Mouse (Mus musculus) heart, postnatal 0 days (tissue): ENCODE results near the gene Ptch2. TPM values are rescaled to one million over a fixed set of nuclear protein-coding genes. Genes with fewer than 3 reads are reported as not detected.

Source experiments
- ATAC-seq: fragments of 200-750 bp; cut with Nextera tagmentation; 2 replicates; pipeline ENCODE4 v1.8.0; 2017; ENCODE audit warnings: low read depth, moderate number of reproducible peaks, moderate library complexity; ENCODE audit not compliant: insufficient read depth
- DNase-seq: peaks from one replicate; pipeline ENCODE4 v3.0.0-alpha.2; 2016; ENCODE audit warnings: low spot score
- H3K27ac ChIP-seq: fragments of 300-500 bp; sonication (generic); 2 replicates; pipeline ENCODE4 v1.5.1; 2014; ENCODE audit warnings: low read depth, mild to moderate bottlenecking
- H3K27me3 ChIP-seq: fragments of 300-500 bp; sonication (generic); 2 replicates; pipeline ENCODE4 v1.6.1; 2014; ENCODE audit warnings: low read length, mixed read lengths; ENCODE audit not compliant: control insufficient read depth, insufficient read depth
- H3K36me3 ChIP-seq: fragments of 300-500 bp; sonication (generic); replicated peaks from 2 replicates; pipeline ENCODE4 v1.6.1; 2014; ENCODE audit warnings: low read length, mixed read lengths; ENCODE audit not compliant: control insufficient read depth, insufficient read depth
- H3K4me1 ChIP-seq: fragments of 300-500 bp; sonication (generic); 2 replicates; pipeline ENCODE4 v1.6.1; 2014; ENCODE audit warnings: antibody characterized with exemption; ENCODE audit not compliant: control insufficient read depth, insufficient read depth
- H3K4me2 ChIP-seq: fragments of 300-500 bp; sonication (generic); 2 replicates; pipeline ENCODE4 v1.6.1; 2014; ENCODE audit warnings: low read depth, mild to moderate bottlenecking, low read length, moderate library complexity
- H3K4me3 ChIP-seq: fragments of 300-500 bp; sonication (generic); 2 replicates; pipeline ENCODE4 v1.5.1; 2014; ENCODE audit warnings: low read depth, low read length
- H3K9ac ChIP-seq: fragments of 300-500 bp; sonication (generic); replicated peaks from 2 replicates; pipeline ENCODE4 v1.6.1; 2014; ENCODE audit warnings: low read depth, low read length, mixed read lengths
- H3K9me3 ChIP-seq: fragments of 300-500 bp; sonication (generic); replicated peaks from 2 replicates; pipeline ENCODE4 v1.6.1; 2016; ENCODE audit warnings: low read length; ENCODE audit not compliant: control insufficient read depth
- CTCF ChIP-seq: IDR thresholded peaks from 2 replicates; pipeline ENCODE4 v1.5.1; 2016; ENCODE audit warnings: antibody characterized with exemption, control low read depth, low read depth
- EP300 ChIP-seq: IDR thresholded peaks from 2 replicates; pipeline ENCODE4 v1.6.1; 2016; ENCODE audit warnings: antibody characterized with exemption, low read depth
- WGBS: fragments of 180-500 bp; shearing (Covaris S2); extraction: QIAGEN DNeasy Blood & Tissue Kit; methylation state at CpG from one replicate; pipeline ENCODE4 v1.1.7; 2014; 5-methylcytosine and 5-hydroxymethylcytosine counted together
- polyA plus RNA-seq: library from polyadenylated mRNA; unstranded; fragments of >200 nt; fragmentation: Nextera tagmentation; extraction: Ambion mirVana; gene quantifications from 2 replicates; pipeline ENCODE4 v1.2.1, GENCODE M21; 2015
- total RNA-seq: library from RNA; depleted of rRNA; stranded (reverse); fragments of >200 nt; gene quantifications from 2 replicates; pipeline ENCODE4 v1.2.3, GENCODE M21; 2014; ENCODE audit warnings: low replicate concordance

The Ptch2 gene
- total and polyA plus RNA-seq, 2 experiments from 2014 or later = 1.2 to 3.2 TPM

- Histone ChIP-seq H3K27me3 (no peaks in the 10 kb centered on the region), H3K9me3 (no peaks in the 10 kb centered on the region), H3K9ac (no peak overlapping the region), H3K4me3 (no peak overlapping the region), H3K36me3 (peaks cover 46% of the 10 kb centered on the region), H3K27ac (no peak overlapping the region), H3K4me2 (no peak overlapping the region), H3K4me1 (peaks cover 7% of the 10 kb centered on the region; the same call in 1 of the 2 replicates)
- TF ChIP-seq CTCF (no peak), EP300 (no peak)
- DNase-seq = no peak
- WGBS = 71% methylated on average over 6 of the region's 6 CpGs
- no peak for ATAC-seq
Measured at GRCm38 (mm10) chr4:117149291-117150211, 53.7 kb downstream of the Ptch2 start.

GRCm38 (mm10) chr4:117150212-117150733 lies 54.4 kb downstream of the Ptch2 start:
- Histone ChIP-seq H3K4me2 (no peak overlapping the region), H3K9me3 (no peaks in the 10 kb centered on the region), H3K4me3 (no peak overlapping the region), H3K9ac (no peak overlapping the region), H3K36me3 (peaks cover 48% of the 10 kb centered on the region), H3K4me1 (peaks cover 7% of the 10 kb centered on the region; the same call in 1 of the 2 replicates), H3K27me3 (no peaks in the 10 kb centered on the region), H3K27ac (no peak overlapping the region)
- DNase-seq (no peak), ATAC-seq (no peak)
- 88% methylated on average over 6 of the region's 6 CpGs for WGBS
- TF ChIP-seq CTCF = no peak
- no peak for TF ChIP-seq EP300

GRCm38 (mm10) chr4:117151416-117151815 lies 55.5 kb downstream of the Ptch2 start:
- WGBS = 50% methylated on average over 1 of the region's 1 CpGs
- H3K9ac ChIP-seq = no peak overlapping the region

GRCm38 (mm10) chr4:117152714-117153113 lies 56.8 kb downstream of the Ptch2 start:
- no peak overlapping the region for H3K4me2 ChIP-seq
- no peak for ATAC-seq
- H3K4me1 ChIP-seq = peaks cover 7% of the 10 kb centered on the region; the same call in 1 of the 2 replicates
- 62% methylated on average over 5 of the region's 5 CpGs for WGBS
- DNase-seq = no peak
- TF ChIP-seq EP300 (no peak), CTCF (no peak)
- H3K9me3 ChIP-seq = no peaks in the 10 kb centered on the region
- H3K4me3 ChIP-seq = no peak overlapping the region
- H3K27me3 ChIP-seq = no peaks in the 10 kb centered on the region
- no peak overlapping the region for H3K27ac ChIP-seq
- peaks cover 48% of the 10 kb centered on the region for H3K36me3 ChIP-seq
- peak overlapping the region; percentile 29 for H3K9ac ChIP-seq

More at GRCm38 (mm10) chr4:117151416-117151815, 55.5 kb downstream of the Ptch2 start:
- ATAC-seq = no peak
- H3K4me2 ChIP-seq = no peak overlapping the region
- TF ChIP-seq CTCF = no peak
- TF ChIP-seq EP300 = no peak
- no peaks in the 10 kb centered on the region for H3K27me3 ChIP-seq
- H3K36me3 ChIP-seq = peaks cover 48% of the 10 kb centered on the region
- H3K4me1 ChIP-seq = peaks cover 7% of the 10 kb centered on the region; the same call in 1 of the 2 replicates
- H3K4me3 ChIP-seq = no peak overlapping the region
- DNase-seq = no peak
- no peaks in the 10 kb centered on the region for H3K9me3 ChIP-seq
- H3K27ac ChIP-seq = no peak overlapping the region

GRCm38 (mm10) chr4:117155020-117155791 lies 59.3 kb downstream of the Ptch2 start:
- H3K4me1 ChIP-seq = peaks cover 7% of the 10 kb centered on the region; the same call in 1 of the 2 replicates
- H3K36me3 ChIP-seq = peaks cover 51% of the 10 kb centered on the region
- ATAC-seq (0 out of 2 replicates have a peak, but pooled peaks have one; percentile 2), DNase-seq (no peak)
- peak overlapping the region; percentile 63 for H3K4me3 ChIP-seq
- peak overlapping the region; percentile 85 for H3K4me2 ChIP-seq
- no peak for TF ChIP-seq EP300
- TF ChIP-seq CTCF = no peak
- H3K9me3 ChIP-seq = no peaks in the 10 kb centered on the region
- H3K27ac ChIP-seq = peak overlapping the region; percentile 82
- H3K27me3 ChIP-seq = no peaks in the 10 kb centered on the region
- peak overlapping the region; percentile 90 for H3K9ac ChIP-seq
- 1% methylated on average over 44 of the region's 44 CpGs for WGBS
